Mouse (Mus musculus) liver, embryonic 14.5 days (tissue): Measurements from ENCODE around the gene Sh2d3c. TPM values are rescaled to one million over a fixed set of nuclear protein-coding genes. Genes with fewer than 3 reads are reported as not detected.

Source experiments
- ATAC-seq: fragments of 200-750 bp; cut with Nextera tagmentation; 2 replicates; pipeline ENCODE4 v1.8.0; 2017; ENCODE audit warnings: moderate number of reproducible peaks, mild to moderate bottlenecking, moderate library complexity; ENCODE audit not compliant: insufficient read depth
- DNase-seq, 3 experiments: peaks; one replicate each; pipeline ENCODE4 v3.0.0-alpha.2; 2012 to 2013; ENCODE audit warnings: low read depth in 3 of 3, low spot score in 3 of 3
- H3K27ac ChIP-seq: fragments of 300-500 bp; sonication (generic); 2 replicates; pipeline ENCODE4 v1.5.1; 2014; ENCODE audit warnings: moderate library complexity, mild to moderate bottlenecking, control low read depth, inconsistent platforms
- H3K27me3 ChIP-seq: fragments of 300-500 bp; sonication (generic); 2 replicates; pipeline ENCODE4 v1.6.1; 2014; ENCODE audit warnings: mild to moderate bottlenecking, low read length, moderate library complexity; ENCODE audit not compliant: control insufficient read depth, insufficient read depth
- H3K36me3 ChIP-seq: fragments of 300-500 bp; sonication (generic); replicated peaks from 2 replicates; pipeline ENCODE4 v1.6.1; 2014; ENCODE audit warnings: low read depth; ENCODE audit not compliant: control insufficient read depth, insufficient read depth
- H3K4me1 ChIP-seq, 2 experiments: fragments of 200-500 bp in 1 of 2; fragments of 300-500 bp in 1 of 2; sonication (generic) in 1 of 2; replicated peaks; 2 replicates each; pipeline ENCODE4 v1.6.1; 2012 to 2014; ENCODE audit warnings: antibody characterized with exemption in 1 of 2, inconsistent platforms in 1 of 2, low read length in 1 of 2; ENCODE audit not compliant: control insufficient read depth in 2 of 2, insufficient read depth in 2 of 2
- H3K4me2 ChIP-seq: fragments of 300-500 bp; sonication (generic); 2 replicates; pipeline ENCODE4 v1.6.1; 2014; ENCODE audit warnings: low read depth, mild to moderate bottlenecking, control low read depth, moderate library complexity
- H3K4me3 ChIP-seq, 2 experiments: fragments of 200-500 bp in 1 of 2; fragments of 300-500 bp in 1 of 2; sonication (generic) in 1 of 2; 2 replicates each; pipeline ENCODE4 v1.5.1; 2012 to 2014; ENCODE audit warnings: low read depth in 2 of 2, low read length in 2 of 2, mild to moderate bottlenecking in 2 of 2, control low read depth in 1 of 2, inconsistent platforms in 1 of 2, moderate library complexity in 1 of 2; ENCODE audit not compliant: insufficient read depth in 1 of 2
- H3K9ac ChIP-seq: fragments of 300-500 bp; sonication (generic); replicated peaks from 2 replicates; pipeline ENCODE4 v1.6.1; 2014; ENCODE audit warnings: mild to moderate bottlenecking, control low read depth, moderate library complexity
- H3K9me3 ChIP-seq: fragments of 300-500 bp; sonication (generic); 2 replicates; pipeline ENCODE4 v1.6.1; 2016; ENCODE audit warnings: low read length, mixed read lengths; ENCODE audit not compliant: control insufficient read depth
- CTCF ChIP-seq: IDR thresholded peaks from 2 replicates; pipeline ENCODE4 v1.5.1; 2016; ENCODE audit warnings: antibody characterized with exemption, low read depth, control low read depth
- EP300 ChIP-seq: IDR thresholded peaks from 2 replicates; pipeline ENCODE4 v1.6.1; 2016; ENCODE audit warnings: antibody characterized with exemption, low read depth
- WGBS: fragments of 180-500 bp; shearing (Covaris S2); extraction: QIAGEN DNeasy Blood & Tissue Kit; methylation state at CpG from one replicate; pipeline ENCODE4 v1.1.7; 2014; ENCODE audit not compliant: insufficient replicate concordance; 5-methylcytosine and 5-hydroxymethylcytosine counted together
- polyA plus RNA-seq, 2 experiments: library from polyadenylated mRNA; depleted of rRNA in 1 of 2; stranded (reverse) in 1 of 2; unstranded in 1 of 2; fragments of >200 nt; fragmentation: Nextera tagmentation in 1 of 2; extraction: Ambion mirVana in 1 of 2; gene quantifications; 2 replicates each; pipeline versions ENCODE4 v1.2.1 to v1.2.3; 2012 to 2014

The Sh2d3c gene
- polyA plus RNA-seq, 2 experiments: 3.5 to 4.7 TPM

DNA sequence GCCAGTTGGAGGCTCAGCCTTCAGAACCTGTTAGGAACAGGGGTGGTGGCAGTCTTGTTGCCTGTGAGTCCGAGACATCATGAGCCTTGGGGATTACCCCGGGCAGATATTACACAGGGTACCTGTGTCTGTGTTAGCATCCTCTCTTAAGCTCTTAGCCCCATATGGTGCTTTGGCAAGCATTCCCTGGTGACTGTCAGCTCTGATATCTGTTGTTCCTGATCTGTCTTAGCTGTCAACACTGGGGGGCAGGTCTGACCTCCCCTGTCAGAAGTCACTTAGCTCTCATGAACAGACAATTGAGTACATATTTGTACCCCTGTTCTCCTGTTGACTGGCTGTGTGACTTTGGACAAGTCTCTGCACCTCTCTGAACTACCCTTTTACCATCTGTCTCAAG is 38.1 kb downstream of the Sh2d3c start:
- no peak overlapping the region for H3K27ac ChIP-seq
- no peaks in the 10 kb centered on the region for H3K27me3 ChIP-seq
- DNase-seq (no peak), ATAC-seq (no peak)
- 78% methylated on average over 2 of the region's 2 CpGs for WGBS
- H3K4me3 ChIP-seq: no peak overlapping the region
- H3K4me2 ChIP-seq: no peak overlapping the region
- H3K4me1 ChIP-seq: no peaks in the 10 kb centered on the region
- no peaks in the 10 kb centered on the region for H3K9me3 ChIP-seq
- H3K9ac ChIP-seq: no peak overlapping the region
- H3K36me3 ChIP-seq: no peaks in the 10 kb centered on the region
- TF ChIP-seq EP300 (no peak), CTCF (no peak)

DNA sequence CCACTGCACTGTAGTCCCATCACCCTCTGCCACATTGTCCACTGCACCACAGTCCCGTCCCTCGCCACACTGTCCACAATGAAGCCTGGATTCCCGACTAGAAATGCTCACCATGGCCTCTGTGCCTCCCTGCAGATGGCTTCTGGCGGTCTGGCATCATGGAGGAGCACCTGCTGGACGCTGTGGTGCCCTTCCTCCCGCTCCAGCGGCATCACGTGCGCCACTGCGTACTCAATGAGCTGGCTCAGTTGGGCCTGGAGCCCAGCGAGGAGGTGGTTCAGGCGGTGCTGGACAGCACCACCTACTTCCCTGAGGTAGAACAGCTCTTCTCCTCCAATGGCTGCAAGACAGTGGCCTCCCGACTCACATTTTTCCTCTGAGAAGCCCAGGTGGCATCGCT is 40.5 kb downstream of the Sh2d3c start:
- Histone ChIP-seq H3K9ac (no peak overlapping the region), H3K9me3 (no peaks in the 10 kb centered on the region), H3K4me1 (no peaks in the 10 kb centered on the region), H3K4me2 (no peak overlapping the region), H3K36me3 (no peaks in the 10 kb centered on the region), H3K27ac (no peak overlapping the region), H3K27me3 (no peaks in the 10 kb centered on the region), H3K4me3 (no peak overlapping the region)
- ATAC-seq: no peak
- no peak for DNase-seq
- TF ChIP-seq EP300: no peak
- TF ChIP-seq CTCF: no peak
- 83% methylated on average over 14 of the region's 14 CpGs for WGBS

DNA sequence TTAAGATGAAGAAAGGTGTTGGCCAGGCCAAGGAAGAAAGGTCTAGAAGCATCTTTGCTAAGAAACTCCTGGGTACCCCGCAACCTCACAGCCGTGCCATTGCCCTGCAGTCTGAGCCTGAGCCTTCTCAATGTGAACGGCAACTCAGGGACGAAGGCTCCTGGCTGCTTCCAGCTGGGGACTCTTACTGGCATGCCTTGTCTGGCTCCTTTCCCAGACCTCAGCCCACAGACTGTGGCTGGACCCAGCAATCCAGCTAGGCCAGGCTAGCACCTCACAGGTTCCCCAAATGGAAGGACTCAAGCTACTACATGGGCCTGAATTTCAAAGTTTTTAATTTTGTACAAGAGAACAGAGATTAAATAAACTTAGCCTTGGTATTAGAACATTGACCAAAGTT is 41.0 kb downstream of the Sh2d3c start:
- Histone ChIP-seq H3K4me1 (no peaks in the 10 kb centered on the region), H3K9me3 (no peaks in the 10 kb centered on the region), H3K27me3 (no peaks in the 10 kb centered on the region), H3K36me3 (no peaks in the 10 kb centered on the region), H3K4me3 (no peak overlapping the region), H3K27ac (no peak overlapping the region), H3K9ac (no peak overlapping the region), H3K4me2 (no peak overlapping the region)
- no peak for TF ChIP-seq CTCF
- TF ChIP-seq EP300: no peak
- ATAC-seq (no peak), DNase-seq (no peak)
- 89% methylated on average over 4 of the region's 4 CpGs for WGBS

DNA sequence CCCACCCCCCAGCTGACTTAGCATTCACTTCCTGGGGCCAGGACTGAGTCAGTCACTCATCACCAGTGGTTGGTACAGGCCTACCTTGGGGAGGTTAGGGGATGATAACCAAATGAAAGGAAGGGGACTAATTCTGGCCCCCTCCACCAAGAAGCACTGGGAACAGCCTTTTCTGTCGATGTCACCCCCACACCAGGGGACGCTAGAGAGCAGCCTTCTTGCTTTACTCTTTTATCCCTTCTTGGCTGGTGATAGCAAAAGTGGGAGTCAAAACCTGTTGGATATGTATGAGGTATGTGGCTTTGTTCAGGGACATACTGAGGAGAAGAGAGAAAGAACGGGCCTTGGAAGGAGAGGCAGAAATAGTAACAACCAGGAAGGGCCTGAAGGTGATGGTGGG is 42.5 kb downstream of the Sh2d3c start:
- DNase-seq: no peak
- Histone ChIP-seq H3K4me1 (peaks cover 0 to 2% of the 10 kb centered on the region in 2 experiments; a peak in 2 of 4 replicates), H3K27me3 (no peaks in the 10 kb centered on the region), H3K27ac (no peak overlapping the region), H3K4me2 (no peak overlapping the region), H3K4me3 (no peak overlapping the region), H3K9me3 (no peaks in the 10 kb centered on the region), H3K36me3 (no peaks in the 10 kb centered on the region), H3K9ac (no peak overlapping the region)
- TF ChIP-seq CTCF: peak; percentile 66
- no peak for TF ChIP-seq EP300
- 62% methylated on average over 3 of the region's 3 CpGs for whole genome bisulfite sequencing
- ATAC-seq: no peak

DNA sequence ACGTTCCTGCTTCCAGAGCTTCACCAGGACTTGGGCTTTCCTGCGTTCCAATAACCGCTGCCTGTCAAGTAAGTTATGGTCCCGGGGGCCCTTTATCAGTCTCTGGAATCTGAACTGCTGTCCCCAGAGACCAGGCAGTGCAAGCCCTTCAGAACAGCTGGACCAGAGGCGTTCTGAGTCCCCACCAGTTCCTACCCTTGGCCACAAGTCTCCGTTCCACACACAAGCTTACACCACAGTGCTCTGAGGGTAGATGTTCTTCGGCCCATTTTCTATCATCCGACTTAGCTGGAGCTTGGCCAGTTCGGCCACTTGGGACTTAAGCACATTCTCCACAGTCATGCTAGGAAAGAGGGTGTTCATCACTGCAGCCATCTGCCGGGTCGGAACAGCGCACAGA is 46.4 kb downstream of the Sh2d3c start:
- 59% methylated on average over 12 of the region's 12 CpGs for WGBS
- no peaks in the 10 kb centered on the region for H3K27me3 ChIP-seq
- TF ChIP-seq EP300 (no peak), CTCF (no peak)
- H3K9me3 ChIP-seq: no peaks in the 10 kb centered on the region
- no peak overlapping the region for H3K9ac ChIP-seq
- ATAC-seq: no peak
- no peaks in the 10 kb centered on the region for H3K36me3 ChIP-seq
- H3K27ac ChIP-seq: no peak overlapping the region
- no peak overlapping the region for H3K4me2 ChIP-seq
- H3K4me3 ChIP-seq: no peak overlapping the region
- no peak for DNase-seq
- peaks cover 0 to 11% of the 10 kb centered on the region in 2 experiments; a peak in 3 of 4 replicates for H3K4me1 ChIP-seq
